Mouse (Mus musculus) urinary bladder, postnatal 36 days (tissue): ENCODE measurements around the gene Zcchc12.

Experiments used
- DNase-seq, 2 experiments: peaks; one replicate each; pipeline ENCODE4 v3.0.0; 2022; ENCODE audit warnings: low spot score in 2 of 2, mixed read lengths in 1 of 2

The Zcchc12 gene

GRCm38 (mm10) chrX:36195736-36196525 is at the start of gene Zcchc12:
Zcchc12 (plus strand) TSS chrX:36195904.
- no peak for DNase-seq

GRCm38 (mm10) chrX:36146746-36147145 is 49.0 kb upstream of the Zcchc12 start:
- DNase-seq: no peak

- DNase-seq: no peak
Measured at GRCm38 (mm10) chrX:36150100-36150499, 45.6 kb upstream of the Zcchc12 start.

- no peak for DNase-seq
Measured at GRCm38 (mm10) chrX:36156677-36157076, 39.0 kb upstream of the Zcchc12 start.

GRCm38 (mm10) chrX:36161567-36161966 is 34.1 kb upstream of the Zcchc12 start:
- no peak for DNase-seq

GRCm38 (mm10) chrX:36183625-36184024 is 12.1 kb upstream of the Zcchc12 start:
- peak; percentile 1 to 33 for DNase-seq

- DNase-seq: no peak
Measured at GRCm38 (mm10) chrX:36186036-36186435, 9.7 kb upstream of the Zcchc12 start.

- no peak for DNase-seq
Measured at GRCm38 (mm10) chrX:36186443-36186842, 9.3 kb upstream of the Zcchc12 start.

GRCm38 (mm10) chrX:36193951-36194350 is 1.8 kb upstream of the Zcchc12 start:
- DNase-seq: no peak

- DNase-seq: no peak
Measured at GRCm38 (mm10) chrX:36209554-36209953, 13.8 kb downstream of the Zcchc12 start.

GRCm38 (mm10) chrX:36211216-36211615 is 15.5 kb downstream of the Zcchc12 start:
- no peak for DNase-seq

GRCm38 (mm10) chrX:36221366-36221765 is 25.7 kb downstream of the Zcchc12 start:
- no peak for DNase-seq

- peak; percentile 46 to 73 for DNase-seq
Measured at GRCm38 (mm10) chrX:36225777-36226176, 30.1 kb downstream of the Zcchc12 start.

GRCm38 (mm10) chrX:36226577-36226976 is 30.9 kb downstream of the Zcchc12 start:
- peak; percentile 13 to 20 for DNase-seq

- DNase-seq: peak in 1 of 2 experiments; percentile 11
Measured at GRCm38 (mm10) chrX:36228861-36229260, 33.2 kb downstream of the Zcchc12 start.

- no peak for DNase-seq
Measured at GRCm38 (mm10) chrX:36229273-36229672, 33.6 kb downstream of the Zcchc12 start.

- no peak for DNase-seq
Measured at GRCm38 (mm10) chrX:36235652-36236051, 39.9 kb downstream of the Zcchc12 start.
